Mouse (Mus musculus) stomach, postnatal 0 days (tissue): ENCODE measurements around the gene Tyrp1. TPM values are rescaled to one million over a fixed set of nuclear protein-coding genes. Genes with fewer than 3 reads are reported as not detected.

Experiments
- ATAC-seq: fragments of 200-750 bp; cut with Nextera tagmentation; 2 replicates; pipeline ENCODE4 v1.8.0; 2017; ENCODE audit not compliant: low FRiP score, low TSS enrichment
- DNase-seq: peaks from one replicate; pipeline ENCODE4 v3.0.0-alpha.2; 2016; ENCODE audit warnings: low spot score
- H3K27ac ChIP-seq: fragments of 300-500 bp; sonication (generic); replicated peaks from 2 replicates; pipeline ENCODE4 v1.5.1; 2014; ENCODE audit warnings: mild to moderate bottlenecking, control low read depth
- H3K27me3 ChIP-seq: fragments of 300-500 bp; sonication (generic); 2 replicates; pipeline ENCODE4 v1.6.1; 2014; ENCODE audit warnings: low read length; ENCODE audit not compliant: control insufficient read depth, insufficient read depth
- H3K36me3 ChIP-seq: fragments of 300-500 bp; sonication (generic); 2 replicates; pipeline ENCODE4 v1.6.1; 2014; ENCODE audit warnings: low read length, mixed read lengths; ENCODE audit not compliant: control insufficient read depth, insufficient read depth
- H3K4me1 ChIP-seq: fragments of 300-500 bp; sonication (generic); replicated peaks from 2 replicates; pipeline ENCODE4 v1.6.1; 2014; ENCODE audit warnings: antibody characterized with exemption; ENCODE audit not compliant: control insufficient read depth, insufficient read depth
- H3K4me2 ChIP-seq: fragments of 300-500 bp; sonication (generic); replicated peaks from 2 replicates; pipeline ENCODE4 v1.6.1; 2014; ENCODE audit warnings: low read depth, mild to moderate bottlenecking, control low read depth, moderate library complexity
- H3K4me3 ChIP-seq: fragments of 300-500 bp; sonication (generic); 2 replicates; pipeline ENCODE4 v1.5.1; 2014; ENCODE audit warnings: low read depth, low read length, control low read depth
- H3K9ac ChIP-seq: fragments of 300-500 bp; sonication (generic); 2 replicates; pipeline ENCODE4 v1.6.1; 2014; ENCODE audit warnings: mild to moderate bottlenecking, low read length, control low read depth, mixed read lengths
- H3K9me3 ChIP-seq: fragments of 300-500 bp; sonication (generic); 2 replicates; pipeline ENCODE4 v1.6.1; 2016; ENCODE audit warnings: low read length; ENCODE audit not compliant: control insufficient read depth
- CTCF ChIP-seq: IDR thresholded peaks from 2 replicates; pipeline ENCODE4 v1.5.1; 2016; ENCODE audit warnings: antibody characterized with exemption, low read depth, mild to moderate bottlenecking, moderate library complexity
- EP300 ChIP-seq: optimal IDR thresholded peaks from 2 replicates; pipeline ENCODE3; 2016; ENCODE audit warnings: antibody characterized with exemption
- WGBS: fragments of 180-500 bp; shearing (Covaris S2); extraction: QIAGEN DNeasy Blood & Tissue Kit; methylation state at CpG from one replicate; pipeline ENCODE4 v1.1.7; 2014; 5-methylcytosine and 5-hydroxymethylcytosine counted together
- polyA plus RNA-seq: library from polyadenylated mRNA; unstranded; fragments of >200 nt; fragmentation: Nextera tagmentation; extraction: Ambion mirVana; gene quantifications from 2 replicates; pipeline ENCODE4 v1.2.1, GENCODE M21; 2015

The Tyrp1 gene
- polyA plus RNA-seq, 1 experiment from 2014 or later = not detected

DNA sequence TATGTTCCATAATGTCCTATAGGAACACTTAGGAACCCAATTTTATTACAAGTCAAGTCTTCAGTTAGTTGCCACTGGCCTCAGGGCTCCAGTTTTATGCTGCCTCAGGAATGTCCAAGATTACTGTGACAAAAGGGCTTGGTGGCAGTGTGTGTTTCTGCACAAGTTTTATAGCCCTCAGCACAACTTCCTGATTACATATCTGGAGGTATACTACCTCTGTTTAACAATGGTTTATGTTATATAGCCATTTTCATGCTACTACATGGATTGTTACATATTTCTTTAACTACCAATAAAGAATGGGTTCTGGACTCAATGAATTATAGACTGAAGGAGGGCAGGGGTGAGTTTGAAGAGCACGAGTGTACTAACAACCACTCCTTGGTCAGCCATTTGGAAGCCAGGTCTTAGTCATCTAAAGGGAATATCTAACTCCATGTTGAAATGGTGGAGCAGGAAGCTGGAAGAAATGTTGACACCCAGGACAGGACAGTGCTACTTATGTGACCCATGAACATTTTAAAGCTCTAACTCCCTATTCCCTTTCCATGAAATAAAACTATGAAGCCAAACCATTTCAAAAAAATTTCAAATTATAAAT, 48.2 kb downstream of the Tyrp1 start:
- Histone ChIP-seq H3K36me3 (no peaks in the 10 kb centered on the region), H3K9ac (no peak overlapping the region), H3K9me3 (no peaks in the 10 kb centered on the region), H3K4me2 (no peak overlapping the region), H3K27ac (no peak overlapping the region), H3K4me1 (no peaks in the 10 kb centered on the region), H3K27me3 (no peaks in the 10 kb centered on the region), H3K4me3 (no peak overlapping the region)
- 82% methylated on average over 1 of the region's 1 CpGs for WGBS
- DNase-seq = no peak
- peak; percentile 40; the same call in 1 of the 2 replicates for ATAC-seq
- TF ChIP-seq CTCF = no peak
- no peak for TF ChIP-seq EP300

DNA sequence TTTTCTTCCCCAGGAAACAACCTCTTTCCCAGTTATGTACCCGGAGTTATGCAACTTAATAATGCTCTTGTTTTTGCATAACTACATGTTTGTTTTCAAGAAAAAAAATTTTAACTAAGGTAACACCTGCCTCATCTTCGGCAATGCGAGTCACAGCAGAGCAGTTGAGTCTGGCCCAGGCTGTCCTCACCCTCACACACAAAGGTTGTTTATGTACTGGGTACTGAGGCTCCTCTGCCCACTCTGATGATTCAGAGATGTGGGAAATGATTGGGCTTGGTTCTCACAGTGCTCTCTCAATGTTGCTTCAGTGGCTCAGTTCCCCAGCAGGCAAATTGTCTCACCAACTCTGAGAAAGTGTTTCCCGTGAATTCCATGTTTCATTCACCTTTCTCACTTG, 52.7 kb downstream of the Tyrp1 start:
- no peaks in the 10 kb centered on the region for H3K4me1 ChIP-seq
- no peak for DNase-seq
- TF ChIP-seq EP300 (no peak), CTCF (no peak)
- no peaks in the 10 kb centered on the region for H3K9me3 ChIP-seq
- no peak overlapping the region for H3K27ac ChIP-seq
- H3K36me3 ChIP-seq = no peaks in the 10 kb centered on the region
- no peaks in the 10 kb centered on the region for H3K27me3 ChIP-seq
- no peak overlapping the region for H3K4me3 ChIP-seq
- 62% methylated on average over 4 of the region's 4 CpGs for WGBS
- no peak for ATAC-seq
- H3K4me2 ChIP-seq = no peak overlapping the region
- no peak overlapping the region for H3K9ac ChIP-seq

DNA sequence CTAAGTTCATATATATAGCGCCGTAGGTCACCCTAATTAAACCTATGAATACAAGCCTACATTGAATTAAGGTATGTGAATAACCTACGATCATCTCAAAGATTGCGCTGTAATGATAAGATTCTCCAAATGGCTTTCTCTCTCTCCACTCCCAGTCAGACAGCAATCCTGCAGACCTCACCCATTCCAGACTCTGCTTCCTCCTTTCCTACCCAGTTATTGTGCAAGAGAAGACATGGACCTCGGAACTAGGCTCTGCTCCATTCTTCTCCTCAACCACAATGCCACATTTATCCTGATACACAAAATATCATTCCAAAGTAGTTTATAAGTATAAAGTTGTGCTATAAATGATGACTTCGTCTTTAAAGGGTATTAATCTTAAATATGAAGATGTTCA, 57.1 kb downstream of the Tyrp1 start:
- Histone ChIP-seq H3K9ac (no peak overlapping the region), H3K36me3 (no peaks in the 10 kb centered on the region), H3K4me2 (no peak overlapping the region), H3K27me3 (no peaks in the 10 kb centered on the region), H3K4me3 (no peak overlapping the region), H3K27ac (no peak overlapping the region), H3K4me1 (0 out of 2 replicates have a peak, but pooled peaks cover 3% of the 10 kb centered on the region), H3K9me3 (no peaks in the 10 kb centered on the region)
- 92% methylated on average over 6 of the region's 6 CpGs for WGBS
- ATAC-seq (no peak), DNase-seq (no peak)
- no peak for TF ChIP-seq CTCF
- no peak for TF ChIP-seq EP300

DNA sequence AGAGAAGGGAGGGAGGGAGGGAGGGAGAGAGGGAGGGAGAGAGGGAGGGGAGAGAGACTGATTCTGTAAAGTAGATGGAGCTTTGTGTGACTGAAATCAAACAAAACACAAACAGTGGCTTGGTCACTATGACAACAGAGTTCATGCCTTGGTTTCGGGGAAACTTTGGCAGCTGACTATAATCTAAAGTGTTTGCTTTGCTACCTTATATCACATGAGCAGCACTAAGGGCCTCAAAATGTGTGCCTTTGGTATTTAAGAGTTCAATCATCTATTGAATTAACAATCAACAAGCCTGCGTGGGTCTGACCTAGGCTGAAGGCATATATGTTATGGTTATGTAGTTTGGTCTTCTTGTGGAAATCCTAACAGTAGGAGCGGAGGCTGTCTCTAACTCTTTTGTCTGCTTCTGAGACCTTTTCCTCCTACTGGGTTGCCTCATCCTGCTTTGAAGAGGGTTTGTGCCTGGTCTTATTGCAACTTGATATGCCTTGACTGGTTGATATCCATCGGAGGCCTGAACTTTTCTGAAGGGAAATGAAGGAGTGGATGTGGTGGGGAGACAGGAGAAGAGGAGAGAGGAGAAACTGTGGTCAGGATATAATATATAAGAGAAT, 61.5 kb downstream of the Tyrp1 start:
- H3K27ac ChIP-seq = peak overlapping the region; percentile 67
- WGBS = 30% methylated on average over 4 of the region's 4 CpGs

More for the DNA sequence above, 61.5 kb downstream of the Tyrp1 start:
- DNase-seq (peak; percentile 65), ATAC-seq (peak; percentile 86)
- Histone ChIP-seq H3K36me3 (no peaks in the 10 kb centered on the region), H3K4me1 (0 out of 2 replicates have a peak, but pooled peaks cover 3% of the 10 kb centered on the region), H3K27me3 (no peaks in the 10 kb centered on the region), H3K4me2 (no peak overlapping the region), H3K9me3 (no peaks in the 10 kb centered on the region), H3K4me3 (no peak overlapping the region), H3K9ac (no peak overlapping the region)
- TF ChIP-seq CTCF = no peak
- no peak for TF ChIP-seq EP300

Other genes with a start within 250 kb of the Tyrp1 start
- 31.2 and 34.1 TPM in 2 replicates for gene Lurap1l, start 76.5 kb downstream of the Tyrp1 start, polyA plus RNA-seq